Mouse (Mus musculus) olfactory bulb, adult 2 months (tissue): ENCODE results near the gene Tsen2. TPM values are rescaled to one million over a fixed set of nuclear protein-coding genes. Genes with fewer than 3 reads are reported as not detected.

ENCODE experiments used
- H3K27ac ChIP-seq: fragments of 200-500 bp; 2 replicates; pipeline ENCODE4 v1.5.1; 2012; ENCODE audit warnings: low read depth, low read length; ENCODE audit not compliant: insufficient read depth
- H3K4me1 ChIP-seq: fragments of 200-500 bp; 2 replicates; pipeline ENCODE4 v1.6.1; 2012; ENCODE audit warnings: low read length; ENCODE audit not compliant: control insufficient read depth, insufficient read depth
- H3K4me3 ChIP-seq: fragments of 200-500 bp; 2 replicates; pipeline ENCODE4 v1.5.1; 2012; ENCODE audit warnings: mild to moderate bottlenecking, low read depth, low read length, moderate library complexity; ENCODE audit not compliant: insufficient read depth
- CTCF ChIP-seq: fragments of 200-500 bp; IDR thresholded peaks from 2 replicates; pipeline ENCODE4 v1.5.1; 2012; ENCODE audit warnings: low read depth, mild to moderate bottlenecking, low read length, moderate library complexity; ENCODE audit not compliant: insufficient read depth
- POLR2A ChIP-seq: fragments of 200-500 bp; IDR thresholded peaks from 2 replicates; pipeline ENCODE4 v1.6.1; 2012; ENCODE audit warnings: mild to moderate bottlenecking, low read depth, low read length, moderate library complexity; ENCODE audit not compliant: insufficient read depth
- WGBS: fragments of 180-500 bp; shearing (Covaris S2); methylation state at CpG from one replicate; pipeline ENCODE4 v1.1.7; 2018; 5-methylcytosine and 5-hydroxymethylcytosine counted together
- polyA plus RNA-seq: library from polyadenylated mRNA; stranded (reverse); fragments of >200 nt; gene quantifications from 2 replicates; pipeline ENCODE4 v1.2.4, GENCODE M21; 2012; ENCODE audit warnings: low replicate concordance; ENCODE audit not compliant: missing spikeins, insufficient read depth, insufficient read length

Tsen2 gene
- polyA plus RNA-seq, 1 experiment, result not detected

DNA sequence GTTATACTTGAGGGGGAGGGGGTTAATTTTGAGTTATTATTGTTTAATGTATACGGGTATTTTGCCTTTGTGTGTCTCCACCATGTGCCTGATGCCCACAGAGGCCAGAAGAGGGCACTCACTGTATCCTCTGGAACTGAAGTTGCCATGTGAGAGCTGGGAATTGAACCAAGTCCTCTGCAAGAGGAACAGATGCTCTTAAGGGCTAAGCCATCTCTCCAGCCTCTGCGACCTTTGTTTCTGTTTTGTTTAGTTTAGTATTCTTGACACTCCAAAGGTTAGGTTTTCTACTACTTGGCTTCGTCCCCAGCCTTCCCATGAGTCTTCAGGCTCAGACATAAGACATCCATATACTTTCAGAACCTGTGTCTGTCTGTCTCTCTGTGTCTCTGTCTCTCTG lies 39.7 kb downstream of the Tsen2 start:
- Histone ChIP-seq H3K4me1 (no peaks in the 10 kb centered on the region), H3K4me3 (no peak overlapping the region), H3K27ac (no peak overlapping the region)
- TF ChIP-seq CTCF, result no peak
- no peak for TF ChIP-seq POLR2A
- WGBS, result 82% methylated on average over 3 of the region's 3 CpGs

GRCm38 (mm10) chr6:115586321-115586720 lies 41.9 kb downstream of the Tsen2 start:
- H3K27ac ChIP-seq, result no peak overlapping the region
- no peak overlapping the region for H3K4me3 ChIP-seq
- 88% methylated on average over 10 of the region's 10 CpGs for WGBS
- H3K4me1 ChIP-seq, result no peaks in the 10 kb centered on the region
- TF ChIP-seq POLR2A, result no peak
- TF ChIP-seq CTCF, result no peak

DNA sequence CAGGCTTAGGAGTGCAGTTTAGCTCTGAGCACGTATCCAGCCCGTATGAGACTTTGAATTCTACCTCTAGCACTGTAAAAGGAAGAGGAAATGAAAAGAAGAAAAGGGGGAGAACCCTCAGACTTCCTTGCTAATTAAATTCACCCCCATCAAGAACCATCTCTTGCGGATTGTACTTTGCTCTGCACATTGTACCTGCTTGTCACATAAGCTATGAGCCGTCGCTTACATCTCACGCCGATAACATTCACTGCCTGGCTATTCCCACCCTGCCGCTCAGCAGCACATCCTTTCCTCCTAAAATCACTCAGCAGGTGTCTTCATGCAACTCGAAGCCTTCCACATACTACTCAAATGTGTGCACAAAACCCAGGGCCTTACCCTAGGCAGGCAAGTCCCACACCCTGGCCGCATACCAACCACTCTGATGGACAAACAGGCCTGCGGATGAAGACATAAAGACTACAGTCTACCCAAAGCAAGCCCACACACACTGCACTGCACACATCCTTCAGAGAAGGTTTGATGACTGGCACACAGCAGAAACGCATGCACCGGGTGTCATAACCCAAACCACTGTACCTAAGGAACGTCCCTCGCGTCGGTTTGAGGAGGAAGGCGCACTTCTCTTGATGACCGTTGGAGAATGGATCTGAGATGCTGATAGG lies 47.4 kb downstream of the Tsen2 start:
- Histone ChIP-seq H3K27ac (no peak overlapping the region), H3K4me1 (no peaks in the 10 kb centered on the region), H3K4me3 (no peak overlapping the region)
- no peak for TF ChIP-seq POLR2A
- TF ChIP-seq CTCF, result no peak
- 88% methylated on average over 19 of the region's 19 CpGs for WGBS

- Histone ChIP-seq H3K4me1 (no peaks in the 10 kb centered on the region), H3K4me3 (no peak within 1 kb of the TSS), H3K27ac (no peak within 1 kb of the TSS)
- no peak for TF ChIP-seq POLR2A
- WGBS, result 63% methylated on average over 5 of the region's 5 CpGs
Measured at GRCm38 (mm10) chr6:115592458-115592857, 48.0 kb downstream of the Tsen2 start, which contains the start of gene Mkrn2os. TSS of gene Mkrn2os (minus strand) at chr6:115592576.

GRCm38 (mm10) chr6:115593252-115593651 lies 48.8 kb downstream of the Tsen2 start:
- no peak overlapping the region for H3K27ac ChIP-seq
- 65% methylated on average over 4 of the region's 4 CpGs for WGBS
- H3K4me3 ChIP-seq, result no peak overlapping the region
- no peaks in the 10 kb centered on the region for H3K4me1 ChIP-seq
- TF ChIP-seq POLR2A (no peak), CTCF (no peak)

GRCm38 (mm10) chr6:115594463-115594862 lies 50.0 kb downstream of the Tsen2 start:
- Histone ChIP-seq H3K4me1 (no peaks in the 10 kb centered on the region), H3K4me3 (no peak overlapping the region), H3K27ac (no peak overlapping the region)
- WGBS, result 92% methylated on average over 3 of the region's 3 CpGs
- TF ChIP-seq POLR2A, result no peak
- no peak for TF ChIP-seq CTCF

- TF ChIP-seq POLR2A (no peak), CTCF (no peak)
- Histone ChIP-seq H3K27ac (no peak overlapping the region), H3K4me3 (no peak overlapping the region), H3K4me1 (no peaks in the 10 kb centered on the region)
- 69% methylated on average over 3 of the region's 3 CpGs for WGBS
Measured at GRCm38 (mm10) chr6:115595667-115596066, 51.2 kb downstream of the Tsen2 start.

- Histone ChIP-seq H3K27ac (no peak overlapping the region), H3K4me1 (peaks cover 9% of the 10 kb centered on the region), H3K4me3 (no peak overlapping the region)
- WGBS, result 68% methylated on average over 4 of the region's 4 CpGs
- TF ChIP-seq POLR2A (no peak), CTCF (no peak)
Measured at GRCm38 (mm10) chr6:115601322-115601714, 56.9 kb downstream of the Tsen2 start.

GRCm38 (mm10) chr6:115601715-115602523 lies 57.5 kb downstream of the Tsen2 start, which contains the start of gene Mkrn2:
TSS of gene Mkrn2 (plus strand) at chr6:115601902.
- H3K4me3 ChIP-seq, result peak within 1 kb of the TSS; percentile 70
- H3K4me1 ChIP-seq, result peaks cover 11% of the 10 kb centered on the region
- under 1% methylated on average over 61 of the region's 61 CpGs for WGBS
- no peak within 1 kb of the TSS for H3K27ac ChIP-seq
- TF ChIP-seq CTCF (no peak), POLR2A (peak; percentile 57)

GRCm38 (mm10) chr6:115606461-115606860 lies 62.0 kb downstream of the Tsen2 start:
- TF ChIP-seq POLR2A (no peak), CTCF (no peak)
- H3K4me1 ChIP-seq, result peaks cover 16% of the 10 kb centered on the region
- H3K4me3 ChIP-seq, result no peak overlapping the region
- H3K27ac ChIP-seq, result no peak overlapping the region
- WGBS, result 80% methylated on average over 1 of the region's 1 CpGs
